Mouse (Mus musculus) right cerebral cortex, postnatal 36 days (tissue): ENCODE data around the gene Cubn.
A peak's percentile ranks its signal among the peaks of the same experiment; 100 is the strongest.

Source experiments
- DNase-seq, 2 experiments: peaks; one replicate each; pipeline ENCODE4 v3.0.0; 2022; ENCODE audit warnings: low spot score in 2 of 2, mixed read lengths in 1 of 2

The Cubn gene

GRCm38 (mm10) chr2:13357885-13358552 is 133.6 kb downstream of the Cubn start:
- no peak for DNase-seq

DNA sequence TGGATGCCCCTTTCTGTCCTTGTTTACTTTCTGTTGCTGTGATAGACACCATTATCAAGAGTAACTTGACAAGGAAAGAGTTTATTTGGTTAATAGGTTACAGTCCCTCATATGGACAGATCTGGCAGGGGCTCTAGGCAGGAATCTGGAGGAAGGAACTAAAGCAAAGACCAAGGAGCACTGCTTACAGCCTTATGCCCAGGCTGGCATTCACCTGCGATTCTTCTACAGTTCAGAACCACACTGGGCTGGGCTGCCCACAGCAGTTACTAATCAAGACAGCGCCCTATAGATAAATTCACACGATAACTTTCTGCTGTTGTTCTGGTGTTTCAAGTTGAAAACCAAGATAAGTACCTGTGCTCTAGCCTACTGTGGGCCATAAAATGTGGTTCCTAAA is 138.8 kb downstream of the Cubn start:
- no peak for DNase-seq

DNA sequence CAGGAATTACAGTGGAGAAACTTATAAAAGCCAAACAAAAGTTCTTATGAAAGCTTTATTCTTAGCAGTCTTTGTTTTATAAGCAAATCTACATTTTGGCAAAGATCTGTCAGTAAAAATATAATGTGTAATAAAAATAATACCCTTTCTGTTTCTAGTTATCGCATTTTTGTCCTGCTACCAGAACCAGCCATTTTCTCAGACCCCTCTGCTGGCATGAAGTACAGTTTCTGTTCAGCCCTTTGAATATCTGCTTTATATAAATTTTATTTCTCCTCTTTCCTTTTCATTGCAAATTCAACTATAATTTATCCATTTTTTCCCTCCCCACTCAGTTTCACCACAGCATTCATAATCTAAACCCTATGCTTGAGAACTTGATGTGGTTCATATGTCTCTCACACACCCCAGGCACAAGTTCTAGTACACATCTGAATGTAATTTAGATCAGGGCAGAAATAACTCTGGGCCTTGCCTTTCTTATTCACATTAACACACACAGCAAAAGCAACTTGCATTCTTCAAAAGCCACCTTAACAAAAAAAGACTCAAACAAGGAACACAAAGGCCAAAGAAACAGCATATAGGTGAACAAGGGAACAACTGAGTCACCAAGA is 139.4 kb downstream of the Cubn start:
- DNase-seq: no peak

GRCm38 (mm10) chr2:13342325-13342926 is 149.2 kb downstream of the Cubn start:
- DNase-seq: no peak

DNA sequence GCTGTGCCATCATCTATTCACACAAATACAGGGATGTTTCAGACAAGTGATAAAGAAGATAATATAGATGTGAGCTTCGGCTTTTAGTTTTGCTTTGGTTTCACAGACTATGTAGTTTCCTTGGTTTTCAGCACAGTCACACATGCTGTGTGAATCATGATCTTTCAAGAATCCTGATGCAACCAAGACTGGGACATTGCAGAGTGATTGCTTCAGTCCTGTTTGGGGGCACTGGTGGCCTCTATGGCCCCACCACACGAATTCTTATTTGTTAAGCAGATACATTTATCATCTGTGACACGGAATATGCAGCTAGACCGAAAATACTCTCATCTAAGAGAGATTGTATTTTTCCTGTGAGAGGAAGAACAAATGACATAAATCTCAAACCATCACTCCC is 156.2 kb downstream of the Cubn start:
- no peak for DNase-seq

DNA sequence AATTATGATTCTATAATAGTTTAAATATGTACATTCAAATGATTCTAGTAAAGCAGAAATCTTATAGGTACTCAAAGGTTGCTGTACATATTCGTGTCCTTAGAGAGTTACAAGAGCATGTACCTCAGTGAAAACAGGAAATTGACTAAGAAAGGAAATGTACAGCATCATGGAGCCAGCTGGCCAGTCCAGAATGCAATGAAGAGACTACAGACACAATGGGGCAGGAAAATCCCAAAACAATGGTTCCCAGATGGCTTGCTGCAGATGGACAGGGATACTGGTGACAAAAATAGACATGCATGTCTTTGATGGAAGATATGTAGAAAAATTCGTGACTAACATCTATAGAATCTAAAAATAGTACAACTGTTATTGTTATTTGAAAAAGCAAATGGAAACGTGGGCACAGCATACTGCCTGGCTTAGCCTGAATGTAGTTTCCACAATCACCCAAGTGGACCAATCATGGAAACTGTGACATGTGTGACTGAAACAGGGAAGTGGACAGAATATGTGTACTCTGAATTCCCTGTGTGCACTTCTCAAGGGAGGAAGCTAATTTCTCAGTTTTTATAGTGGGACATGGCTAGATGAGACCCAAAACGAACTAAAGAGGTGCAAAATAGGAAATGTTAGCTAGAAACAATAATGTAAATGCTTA is 161.7 kb downstream of the Cubn start:
- DNase-seq: no peak

DNA sequence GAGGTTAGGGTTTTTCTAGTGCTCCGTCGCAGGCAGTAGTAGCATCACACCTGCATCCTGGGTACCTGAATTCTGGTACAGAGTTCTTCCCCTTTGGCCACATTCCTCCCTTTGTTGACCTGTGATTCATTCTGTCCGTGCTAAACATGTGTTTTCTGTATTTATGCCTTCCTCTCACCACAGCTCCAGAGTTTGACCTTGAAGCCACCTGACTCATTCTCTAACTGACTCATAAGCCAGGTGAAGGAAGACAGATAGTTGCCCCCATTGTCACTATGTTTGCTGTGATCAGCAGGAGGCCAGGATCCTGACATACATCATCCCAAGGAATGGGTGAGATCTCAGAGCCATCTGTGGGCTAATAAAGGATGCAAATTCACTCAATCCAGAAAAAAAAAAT is 188.2 kb downstream of the Cubn start:
- no peak for DNase-seq

GRCm38 (mm10) chr2:13299031-13299430 is 192.6 kb downstream of the Cubn start:
- no peak for DNase-seq

DNA sequence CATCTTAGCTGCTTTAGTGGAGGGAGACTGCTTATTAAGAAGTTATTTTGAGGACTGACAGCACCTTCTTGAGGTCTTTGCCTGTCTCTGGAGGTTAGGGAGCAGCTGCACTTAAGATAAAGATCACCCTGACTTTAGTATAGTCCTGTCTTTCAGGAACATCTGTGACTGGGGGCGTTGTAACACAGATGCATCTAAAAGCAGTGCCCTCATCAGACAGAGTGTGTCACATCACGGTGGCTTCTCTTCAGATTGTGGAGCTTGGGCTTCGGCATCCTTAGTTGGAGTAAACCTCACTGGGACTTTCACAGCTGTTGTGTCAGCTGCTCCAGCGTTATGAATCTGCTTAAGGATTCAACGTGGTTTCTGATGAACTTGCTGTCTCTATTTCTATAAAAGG is 193.9 kb downstream of the Cubn start:
- DNase-seq: no peak

- no peak for DNase-seq
Observed at GRCm38 (mm10) chr2:13290661-13291060, 201.0 kb downstream of the Cubn start.

DNA sequence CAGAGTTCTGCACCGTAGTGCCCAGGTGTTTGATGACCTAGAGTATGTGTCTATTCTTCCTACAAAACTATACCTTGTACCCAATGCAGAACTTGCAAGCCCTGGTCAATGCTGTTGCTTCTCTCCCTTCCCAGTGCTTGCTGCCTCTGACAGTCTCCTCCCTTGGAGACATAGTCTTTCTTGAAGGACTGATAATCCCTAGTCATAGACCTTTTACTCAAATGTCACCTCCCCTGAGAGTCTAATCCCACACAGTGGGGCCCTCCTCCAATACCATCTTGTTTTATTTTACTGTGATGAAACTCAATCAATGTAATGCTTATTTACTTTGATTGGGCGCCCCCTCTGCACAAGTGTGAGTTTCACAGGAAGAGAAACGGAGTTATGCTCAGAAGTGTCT is 201.5 kb downstream of the Cubn start:
- no peak for DNase-seq

DNA sequence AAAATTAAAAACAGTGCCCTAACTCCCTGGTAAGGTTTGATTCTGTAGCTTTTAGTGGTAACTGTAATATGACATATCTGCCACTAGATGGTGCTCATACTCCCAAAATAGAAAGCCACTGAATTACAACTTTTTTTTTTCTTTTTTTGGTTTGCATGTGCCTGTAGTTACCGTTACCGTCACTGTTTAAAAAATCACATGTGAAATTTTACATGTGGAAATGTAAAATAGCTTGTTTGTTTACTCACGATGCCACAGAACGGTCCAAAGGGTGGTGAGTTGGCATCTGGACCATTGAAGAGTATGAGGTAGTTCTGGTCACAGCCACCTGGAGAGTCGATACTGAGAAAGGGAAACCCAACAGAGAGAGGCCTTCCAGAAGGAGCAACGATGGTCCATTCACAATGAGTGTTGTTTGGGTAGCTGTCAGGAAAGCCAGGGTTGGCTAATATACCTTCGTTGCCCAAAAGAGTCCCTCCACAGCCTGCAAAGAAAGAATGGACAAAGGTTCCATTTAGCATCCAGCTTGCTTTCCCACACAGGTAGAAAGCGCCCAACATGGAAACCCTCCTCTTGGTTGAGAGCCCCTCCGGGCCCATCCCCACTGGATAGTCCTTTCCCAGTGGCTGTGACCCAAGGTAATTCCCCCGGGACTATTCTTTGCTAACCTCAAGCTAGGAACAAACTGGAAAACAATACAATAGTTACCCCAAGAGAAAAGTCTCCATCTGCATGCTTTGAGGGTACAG is 213.3 kb downstream of the Cubn start:
- no peak for DNase-seq

DNA sequence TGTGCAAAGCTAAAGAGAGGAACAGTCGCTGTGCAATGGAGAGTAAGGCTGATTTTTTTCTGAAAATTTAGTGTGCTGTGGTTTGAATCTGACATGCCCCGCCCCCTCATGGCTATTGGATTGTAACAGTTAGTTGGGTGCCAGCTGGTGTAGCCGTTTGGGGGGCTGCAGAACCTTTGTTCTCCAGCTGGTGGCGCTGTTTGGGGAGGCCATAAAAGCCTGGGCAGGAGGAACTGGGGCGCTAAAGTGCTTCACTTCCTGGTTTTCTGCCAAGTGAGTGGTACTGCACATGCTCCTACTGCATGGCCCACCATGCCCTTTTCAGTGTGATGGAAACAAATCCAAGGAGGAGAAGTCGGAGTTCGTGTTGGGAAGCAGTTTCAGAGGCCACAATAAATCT is 215.7 kb downstream of the Cubn start:
- no peak for DNase-seq

GRCm38 (mm10) chr2:13271165-13271957 is 220.3 kb downstream of the Cubn start, which contains the start of gene Rsu1:
Gene Rsu1 (minus strand): TSS chr2:13271415.
- DNase-seq: peak; percentile 96 to 98

DNA sequence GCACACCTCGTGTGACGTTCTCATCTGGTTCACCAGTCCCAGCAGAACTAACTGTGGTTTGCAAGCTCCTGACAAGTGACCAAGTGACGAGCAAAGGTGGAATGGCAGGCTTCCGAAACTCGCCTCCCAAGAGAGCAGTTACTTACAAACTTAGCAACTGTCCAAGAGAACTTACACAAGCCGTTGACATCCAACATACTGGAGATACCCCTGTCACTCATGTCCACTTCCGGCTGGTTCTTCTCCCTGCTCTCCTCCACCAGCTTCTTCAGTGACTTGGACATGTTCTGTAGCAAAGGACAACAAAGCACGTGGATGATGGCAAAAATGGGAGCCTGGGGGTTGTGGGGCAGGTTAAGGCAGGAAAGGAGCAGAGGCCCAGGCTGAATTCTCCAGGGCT is 220.9 kb downstream of the Cubn start:
- no peak for DNase-seq

DNA sequence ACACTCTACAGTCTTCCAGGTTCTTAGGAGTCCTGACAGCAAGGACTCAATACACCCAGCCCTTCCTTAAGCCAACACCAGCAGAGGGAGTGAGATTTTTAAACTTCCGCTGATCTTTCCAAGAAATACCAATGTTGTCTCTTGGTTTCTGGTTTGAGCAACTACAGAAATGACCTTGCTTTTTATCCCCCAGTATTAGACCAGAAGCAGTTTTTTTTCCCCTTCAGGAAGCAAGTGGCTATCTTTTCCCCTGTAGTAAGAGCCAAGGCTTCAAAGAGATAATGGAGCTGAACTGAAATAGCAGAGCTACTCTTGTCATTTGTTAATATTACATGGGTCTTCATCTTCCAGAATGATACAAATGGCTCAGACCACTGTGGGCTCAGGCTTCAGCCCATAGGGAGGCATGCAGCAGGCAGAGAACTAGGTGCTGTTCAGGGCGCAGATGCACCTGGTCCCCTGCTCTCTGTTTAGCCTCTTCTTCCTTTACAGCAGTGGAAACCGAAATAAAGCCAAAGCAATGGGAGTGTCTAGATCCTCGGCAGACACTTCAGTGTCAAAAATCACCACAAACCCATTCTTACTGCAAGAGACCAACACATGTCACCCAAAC is 222.8 kb downstream of the Cubn start:
- DNase-seq: no peak

GRCm38 (mm10) chr2:13264875-13265274 is 226.7 kb downstream of the Cubn start:
- DNase-seq: no peak

DNA sequence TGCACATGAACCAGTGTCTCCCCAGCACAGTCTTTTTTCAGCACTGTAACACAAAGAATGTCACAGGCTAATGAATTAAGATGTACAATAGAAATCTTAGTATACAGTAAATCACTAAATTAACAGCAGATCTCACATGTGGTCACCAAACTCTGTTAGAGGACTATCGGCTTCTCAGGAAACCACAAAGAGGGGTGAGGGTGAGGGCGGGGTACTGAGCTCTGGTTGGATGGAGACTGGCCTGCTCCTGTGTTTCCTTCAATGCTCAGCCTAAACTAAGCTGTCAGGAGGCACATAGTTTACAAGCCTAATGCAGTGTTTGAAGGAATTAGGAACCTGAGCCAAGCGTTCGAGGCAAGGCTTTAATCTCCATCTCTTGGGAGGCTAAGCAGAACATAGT is 228.5 kb downstream of the Cubn start:
- DNase-seq: no peak

- no peak for DNase-seq
Observed at GRCm38 (mm10) chr2:13258606-13259005, 233.0 kb downstream of the Cubn start.

- DNase-seq: no peak
Observed at GRCm38 (mm10) chr2:13240711-13241110, 250.9 kb downstream of the Cubn start.
